Mouse (Mus musculus): Measurements from ENCODE around the gene Scamp4. TPM values are rescaled to one million over a fixed set of nuclear protein-coding genes. Genes with fewer than 3 reads are reported as not detected.

The Scamp4 gene
- polyA plus RNA-seq, 1 experiment = 98.2 TPM

DNA sequence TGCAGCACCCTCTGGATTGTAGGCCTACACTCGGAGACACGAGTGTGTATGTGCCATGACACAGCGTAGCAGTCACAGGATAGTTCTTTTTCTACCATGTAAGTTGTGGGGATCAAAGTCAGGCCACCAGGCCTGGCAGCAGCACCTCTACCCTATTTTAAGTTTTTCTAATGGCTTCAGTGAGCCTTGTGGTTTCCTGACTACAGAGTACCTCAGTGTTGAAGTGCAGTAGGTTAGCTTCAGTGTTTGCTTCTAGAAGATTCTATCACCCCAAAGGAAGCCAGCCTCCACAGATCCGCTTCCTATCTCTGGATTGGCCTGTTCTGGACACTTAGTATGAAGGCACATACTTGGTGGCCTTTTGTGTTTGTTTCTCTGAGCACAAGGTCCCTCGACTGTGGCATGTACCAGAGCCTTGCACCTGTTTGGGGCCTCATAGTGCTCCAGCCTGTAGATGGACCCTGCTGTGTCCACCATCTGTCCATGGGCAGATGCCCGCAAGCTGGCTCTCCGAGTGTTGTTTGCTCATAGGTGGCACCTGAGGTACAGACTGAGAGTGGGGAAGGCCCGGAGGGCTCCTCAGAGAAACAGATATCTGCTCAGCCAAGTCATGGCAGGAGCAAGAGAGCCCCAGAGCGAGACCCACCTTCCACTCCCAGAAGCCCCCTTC lies 7.6 kb downstream of the Scamp4 start:
- no peak for DNase-seq
- Histone ChIP-seq H3K27me3 (replicated peaks; ENCODE audit: control insufficient read depth, insufficient read depth, low read length) (no peaks in the 10 kb centered on the region), H3K27ac (ENCODE audit: insufficient read depth, low read depth, low read length) (no peak overlapping the region), H3K4me1 (ENCODE audit: control insufficient read depth, insufficient read depth, low read length) (no peaks in the 10 kb centered on the region), H3K36me3 (ENCODE audit: control insufficient read depth, insufficient read depth, low read length) (no peaks in the 10 kb centered on the region), H3K4me3 (ENCODE audit: insufficient read depth, low read depth, low read length) (no peak overlapping the region)
- WGBS = 92% methylated on average over 9 of the region's 9 CpGs
- no peak for TF ChIP-seq POLR2A (IDR thresholded peaks at IDR 0.05; ENCODE audit: low read depth, low read length)
- TF ChIP-seq CTCF (conservative IDR thresholded peaks at IDR 0.05; ENCODE audit: insufficient read depth, insufficient read length, low read depth, low read length) = no peak

- no peak overlapping the region for H3K4me3 ChIP-seq (ENCODE audit: insufficient read depth, low read depth, low read length)
- H3K27me3 ChIP-seq (replicated peaks; ENCODE audit: control insufficient read depth, insufficient read depth, low read length) = no peaks in the 10 kb centered on the region
- no peak overlapping the region for H3K27ac ChIP-seq (ENCODE audit: insufficient read depth, low read depth, low read length)
- DNase-seq = peak; percentile 60
- WGBS = 46% methylated on average over 4 of the region's 4 CpGs
- no peaks in the 10 kb centered on the region for H3K4me1 ChIP-seq (ENCODE audit: control insufficient read depth, insufficient read depth, low read length)
- no peaks in the 10 kb centered on the region for H3K36me3 ChIP-seq (ENCODE audit: control insufficient read depth, insufficient read depth, low read length)
- TF ChIP-seq POLR2A (IDR thresholded peaks at IDR 0.05; ENCODE audit: low read depth, low read length) (no peak), CTCF (conservative IDR thresholded peaks at IDR 0.05; ENCODE audit: insufficient read depth, insufficient read length, low read depth, low read length) (peak; percentile 80)
These were observed 8.4 kb downstream of the Scamp4 start for GRCm38 (mm10) chr10:80611024-80611423.

- DNase-seq = no peak
- TF ChIP-seq POLR2A (IDR thresholded peaks at IDR 0.05; ENCODE audit: low read depth, low read length) (no peak), CTCF (conservative IDR thresholded peaks at IDR 0.05; ENCODE audit: insufficient read depth, insufficient read length, low read depth, low read length) (no peak)
- no peak overlapping the region for H3K4me3 ChIP-seq (ENCODE audit: insufficient read depth, low read depth, low read length)
- WGBS = 96% methylated on average over 3 of the region's 3 CpGs
- no peaks in the 10 kb centered on the region for H3K4me1 ChIP-seq (ENCODE audit: control insufficient read depth, insufficient read depth, low read length)
- H3K27me3 ChIP-seq (replicated peaks; ENCODE audit: control insufficient read depth, insufficient read depth, low read length) = no peaks in the 10 kb centered on the region
- no peak overlapping the region for H3K27ac ChIP-seq (ENCODE audit: insufficient read depth, low read depth, low read length)
- no peaks in the 10 kb centered on the region for H3K36me3 ChIP-seq (ENCODE audit: control insufficient read depth, insufficient read depth, low read length)
These were observed 9.2 kb downstream of the Scamp4 start for GRCm38 (mm10) chr10:80611905-80612304.

DNA sequence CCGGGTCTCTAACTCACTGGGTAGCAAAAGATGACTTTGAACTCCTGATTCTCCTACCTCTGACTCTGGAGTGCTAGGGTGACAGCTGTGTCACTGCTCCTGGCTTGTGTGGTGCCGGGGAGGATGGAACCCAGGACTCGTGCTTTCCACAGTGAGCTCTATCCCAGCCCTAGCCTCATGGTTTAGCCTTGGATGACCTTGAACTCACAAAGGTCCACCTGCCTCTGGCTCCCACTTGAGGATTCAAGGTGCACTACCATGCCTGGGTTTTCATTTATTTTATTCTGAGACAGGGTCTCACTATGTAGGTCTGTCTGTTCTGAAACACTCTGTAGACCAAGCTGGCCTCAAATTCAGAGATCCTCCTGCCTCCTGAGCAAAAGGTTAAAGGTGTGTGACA lies 11.1 kb downstream of the Scamp4 start:
- no peak for DNase-seq
- Histone ChIP-seq H3K4me1 (ENCODE audit: control insufficient read depth, insufficient read depth, low read length) (no peaks in the 10 kb centered on the region), H3K36me3 (ENCODE audit: control insufficient read depth, insufficient read depth, low read length) (no peaks in the 10 kb centered on the region), H3K27me3 (replicated peaks; ENCODE audit: control insufficient read depth, insufficient read depth, low read length) (no peaks in the 10 kb centered on the region), H3K4me3 (ENCODE audit: insufficient read depth, low read depth, low read length) (no peak overlapping the region), H3K27ac (ENCODE audit: insufficient read depth, low read depth, low read length) (0 out of 2 replicates have a peak overlapping the region, but pooled peaks have one; percentile 4)
- WGBS = 72% methylated on average over 3 of the region's 3 CpGs
- TF ChIP-seq POLR2A (IDR thresholded peaks at IDR 0.05; ENCODE audit: low read depth, low read length) = no peak
- 0 out of 2 replicates have a peak, but pooled peaks have one; percentile 24 for TF ChIP-seq CTCF (conservative IDR thresholded peaks at IDR 0.05; ENCODE audit: insufficient read depth, insufficient read length, low read depth, low read length)

- no peak for TF ChIP-seq POLR2A (IDR thresholded peaks at IDR 0.05; ENCODE audit: low read depth, low read length)
- TF ChIP-seq CTCF (conservative IDR thresholded peaks at IDR 0.05; ENCODE audit: insufficient read depth, insufficient read length, low read depth, low read length) = no peak
- Histone ChIP-seq H3K36me3 (ENCODE audit: control insufficient read depth, insufficient read depth, low read length) (no peaks in the 10 kb centered on the region), H3K4me3 (ENCODE audit: insufficient read depth, low read depth, low read length) (no peak overlapping the region), H3K4me1 (ENCODE audit: control insufficient read depth, insufficient read depth, low read length) (no peaks in the 10 kb centered on the region), H3K27ac (ENCODE audit: insufficient read depth, low read depth, low read length) (no peak overlapping the region), H3K27me3 (replicated peaks; ENCODE audit: control insufficient read depth, insufficient read depth, low read length) (no peaks in the 10 kb centered on the region)
- WGBS = 74% methylated on average over 6 of the region's 6 CpGs
- peak; percentile 44 for DNase-seq
These were observed 11.7 kb downstream of the Scamp4 start for GRCm38 (mm10) chr10:80614351-80614750.

GRCm38 (mm10) chr10:80618181-80618580 lies 15.5 kb downstream of the Scamp4 start:
- 49% methylated on average over 9 of the region's 9 CpGs for WGBS
- TF ChIP-seq POLR2A (IDR thresholded peaks at IDR 0.05; ENCODE audit: low read depth, low read length) = no peak
- no peak for TF ChIP-seq CTCF (conservative IDR thresholded peaks at IDR 0.05; ENCODE audit: insufficient read depth, insufficient read length, low read depth, low read length)
- H3K4me3 ChIP-seq (ENCODE audit: insufficient read depth, low read depth, low read length) = no peak overlapping the region
- peak; percentile 79 for DNase-seq
- no peaks in the 10 kb centered on the region for H3K36me3 ChIP-seq (ENCODE audit: control insufficient read depth, insufficient read depth, low read length)
- H3K4me1 ChIP-seq (ENCODE audit: control insufficient read depth, insufficient read depth, low read length) = no peaks in the 10 kb centered on the region; the same call in 1 of the 2 replicates
- H3K27ac ChIP-seq (ENCODE audit: insufficient read depth, low read depth, low read length) = peak overlapping the region; percentile 39
- H3K27me3 ChIP-seq (replicated peaks; ENCODE audit: control insufficient read depth, insufficient read depth, low read length) = no peaks in the 10 kb centered on the region

DNA sequence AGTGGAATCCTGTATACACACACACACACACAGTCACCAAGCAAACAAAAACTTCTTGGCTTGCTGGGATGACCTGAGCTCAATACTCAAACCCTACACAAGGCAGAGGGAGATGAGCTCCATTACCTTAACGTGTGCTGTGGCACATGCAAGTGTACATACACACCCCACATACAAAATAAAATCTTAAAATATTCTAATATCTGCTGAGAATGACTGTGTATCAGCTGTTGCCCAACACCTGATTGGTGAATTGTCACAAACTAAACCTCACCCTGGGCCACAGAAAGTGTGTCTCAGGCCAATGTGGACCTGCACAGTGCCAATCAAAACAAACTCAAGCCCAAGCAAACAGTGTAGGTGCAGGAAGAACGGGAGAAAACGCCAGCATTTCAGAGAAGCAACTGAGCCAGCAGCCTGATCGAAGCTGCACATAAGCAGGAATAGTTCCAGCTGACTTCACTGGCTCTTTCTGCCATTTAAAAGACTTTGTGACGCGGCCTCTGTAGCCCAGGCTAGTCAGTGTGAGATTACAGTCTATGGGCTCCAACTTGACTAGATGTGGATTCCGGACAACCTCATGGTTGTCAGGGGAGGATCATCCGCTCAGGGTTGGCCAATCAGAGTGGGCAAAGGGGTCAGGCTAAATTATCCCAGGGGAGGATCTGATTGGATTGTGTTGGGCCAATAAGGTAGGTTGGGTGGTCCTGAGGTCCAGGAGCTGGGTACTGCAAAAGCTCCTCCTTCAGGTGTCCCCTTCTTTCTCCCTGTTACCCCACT lies 17.0 kb downstream of the Scamp4 start:
- no peak overlapping the region for H3K4me3 ChIP-seq (ENCODE audit: insufficient read depth, low read depth, low read length)
- TF ChIP-seq CTCF (conservative IDR thresholded peaks at IDR 0.05; ENCODE audit: insufficient read depth, insufficient read length, low read depth, low read length) (no peak), POLR2A (IDR thresholded peaks at IDR 0.05; ENCODE audit: low read depth, low read length) (no peak)
- DNase-seq = peak; percentile 49
- H3K27ac ChIP-seq (ENCODE audit: insufficient read depth, low read depth, low read length) = no peak overlapping the region
- 55% methylated on average over 8 of the region's 8 CpGs for WGBS
- no peaks in the 10 kb centered on the region for H3K36me3 ChIP-seq (ENCODE audit: control insufficient read depth, insufficient read depth, low read length)
- no peaks in the 10 kb centered on the region for H3K27me3 ChIP-seq (replicated peaks; ENCODE audit: control insufficient read depth, insufficient read depth, low read length)
- H3K4me1 ChIP-seq (ENCODE audit: control insufficient read depth, insufficient read depth, low read length) = no peaks in the 10 kb centered on the region; the same call in 1 of the 2 replicates
